29 mouse cellular contexts compared by ENCODE assay signal in the genomic region with DNA sequence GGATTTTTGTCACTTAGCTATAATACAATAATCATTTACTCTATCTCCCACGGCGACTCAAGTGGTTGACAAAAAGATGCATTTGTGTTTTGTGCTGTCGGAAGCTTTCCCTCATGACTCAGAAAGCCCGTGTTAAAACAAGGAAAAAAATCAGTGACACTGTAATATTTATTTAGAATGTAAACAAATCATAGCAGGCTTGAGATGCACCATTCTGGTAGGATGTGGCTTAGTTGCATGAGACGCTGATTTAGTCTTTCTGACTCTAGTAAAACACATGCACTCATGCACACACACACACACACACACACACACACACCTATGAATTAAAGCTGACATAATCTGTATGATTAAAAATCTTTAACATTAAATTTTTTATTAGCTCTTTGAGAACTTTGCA.
"Had no signal": no experiment of that assay in that cellular context is flagged by ENCODE, and none has a peak within 500 bp of the region (broad histone marks: within the 10 kb centered on the region; RNA-seq: fewer than 3 reads in every experiment).

No protein-coding gene starts in this region.

- H3K9me3 ChIP-seq: limb, embryonic 10.5 days; limb, embryonic 12.5 days; limb, embryonic 13.5 days; limb, embryonic 15.5 days; liver, embryonic 12.5 days; liver, embryonic 13.5 days; liver, embryonic 15.5 days; lung, embryonic 15.5 days; megakaryocyte, embryonic 14.5 days; midbrain, embryonic 10.5 days; midbrain, embryonic 12.5 days; midbrain, embryonic 13.5 days; midbrain, embryonic 15.5 days; neural tube, embryonic 12.5 days; neural tube, embryonic 13.5 days had no signal

- ATAC-seq: liver, embryonic 12.5 days; liver, postnatal 0 days; midbrain, embryonic 13.5 days; midbrain, embryonic 15.5 days; midbrain, embryonic 16.5 days had no signal

- H3K27me3 ChIP-seq: limb, embryonic 12.5 days; limb, embryonic 13.5 days; limb, embryonic 15.5 days; liver, embryonic 12.5 days; liver, embryonic 13.5 days; liver, embryonic 15.5 days; lung, embryonic 15.5 days; megakaryocyte, embryonic 14.5 days; midbrain, embryonic 12.5 days; midbrain, embryonic 13.5 days; midbrain, embryonic 15.5 days; neural tube, embryonic 12.5 days; neural tube, embryonic 13.5 days had no signal

- H3K27ac ChIP-seq: left cerebral cortex, adult 2 months; limb, embryonic 10.5 days; limb, embryonic 12.5 days; limb, embryonic 13.5 days; limb, embryonic 15.5 days; liver, embryonic 12.5 days; liver, embryonic 13.5 days; liver, embryonic 14.5 days; liver, embryonic 15.5 days; lung, embryonic 15.5 days; macrophage; midbrain, embryonic 10.5 days; midbrain, embryonic 12.5 days; midbrain, embryonic 13.5 days; midbrain, embryonic 15.5 days; neural tube, embryonic 12.5 days; neural tube, embryonic 13.5 days had no signal

- H3K4me2 ChIP-seq: limb, embryonic 12.5 days; limb, embryonic 13.5 days; limb, embryonic 15.5 days; liver, embryonic 11.5 days; liver, embryonic 12.5 days; liver, embryonic 13.5 days; liver, embryonic 15.5 days; lung, embryonic 15.5 days; midbrain, embryonic 12.5 days; midbrain, embryonic 13.5 days; midbrain, embryonic 15.5 days; neural tube, embryonic 12.5 days; neural tube, embryonic 13.5 days had no signal

- H3K4me3 ChIP-seq: left cerebral cortex, adult 2 months; limb, embryonic 10.5 days; limb, embryonic 12.5 days; limb, embryonic 13.5 days; limb, embryonic 15.5 days; liver, embryonic 12.5 days; liver, embryonic 13.5 days; liver, embryonic 15.5 days; lung, embryonic 15.5 days; megakaryocyte, embryonic 14.5 days; midbrain, embryonic 10.5 days; midbrain, embryonic 12.5 days; midbrain, embryonic 13.5 days; midbrain, embryonic 15.5 days; myocyte; neural tube, embryonic 12.5 days; neural tube, embryonic 13.5 days had no signal

- H3K36me3 ChIP-seq: limb, embryonic 10.5 days; limb, embryonic 12.5 days; limb, embryonic 13.5 days; limb, embryonic 15.5 days; liver, embryonic 12.5 days; liver, embryonic 13.5 days; liver, embryonic 15.5 days; lung, embryonic 15.5 days; midbrain, embryonic 10.5 days; midbrain, embryonic 12.5 days; midbrain, embryonic 13.5 days; midbrain, embryonic 15.5 days; neural tube, embryonic 12.5 days; neural tube, embryonic 13.5 days had no signal

- DNase-seq: layer of hippocampus, postnatal 36 days; left cerebral cortex, postnatal 4 days; liver; liver, embryonic 13.5 days; liver, postnatal 0 days; lung, adult 18-20 months; lung, postnatal 10 days; lung, postnatal 4 days; midbrain, embryonic 14.5 days had no signal

- H3K4me1 ChIP-seq: limb, embryonic 10.5 days; limb, embryonic 12.5 days; limb, embryonic 13.5 days; limb, embryonic 15.5 days; liver, embryonic 12.5 days; liver, embryonic 13.5 days; liver, embryonic 15.5 days; lung, embryonic 15.5 days; megakaryocyte, embryonic 14.5 days; midbrain, embryonic 10.5 days; midbrain, embryonic 12.5 days; midbrain, embryonic 13.5 days; midbrain, embryonic 15.5 days had no signal

- H3K9ac ChIP-seq: limb, embryonic 12.5 days; limb, embryonic 13.5 days; limb, embryonic 15.5 days; liver, embryonic 12.5 days; liver, embryonic 13.5 days; liver, embryonic 14.5 days; liver, embryonic 15.5 days; liver, postnatal 0 days; lung, embryonic 15.5 days; midbrain, embryonic 12.5 days; midbrain, embryonic 13.5 days; midbrain, embryonic 15.5 days; neural tube, embryonic 12.5 days; neural tube, embryonic 13.5 days had no signal
